Mouse (Mus musculus) left cerebral cortex, postnatal 25 days (tissue): ENCODE data around the gene Pdzd2. TPM values are rescaled to one million over a fixed set of nuclear protein-coding genes. Genes with fewer than 3 reads are reported as not detected.
A peak's percentile ranks its signal among the peaks of the same experiment; 100 is the strongest.

Experiments
- DNase-seq, 2 experiments: peaks; one replicate each; pipeline ENCODE4 v3.0.0; 2022; ENCODE audit warnings: low spot score in 2 of 2, mixed read lengths in 1 of 2
- intact Hi-C: fragments of 180-260 bp; cut with DNase I; formaldehyde crosslinking; loops from one replicate; pipeline ENCODE4 v1.15.1; 2025
- total RNA-seq, 2 experiments: library from RNA; stranded (reverse); gene quantifications; 2 replicates each; pipeline ENCODE4 v1.2.3; 2021

Pdzd2 gene
- total RNA-seq, 2 experiments from 2014 or later, result 79.8 to 89.9 TPM

DNA sequence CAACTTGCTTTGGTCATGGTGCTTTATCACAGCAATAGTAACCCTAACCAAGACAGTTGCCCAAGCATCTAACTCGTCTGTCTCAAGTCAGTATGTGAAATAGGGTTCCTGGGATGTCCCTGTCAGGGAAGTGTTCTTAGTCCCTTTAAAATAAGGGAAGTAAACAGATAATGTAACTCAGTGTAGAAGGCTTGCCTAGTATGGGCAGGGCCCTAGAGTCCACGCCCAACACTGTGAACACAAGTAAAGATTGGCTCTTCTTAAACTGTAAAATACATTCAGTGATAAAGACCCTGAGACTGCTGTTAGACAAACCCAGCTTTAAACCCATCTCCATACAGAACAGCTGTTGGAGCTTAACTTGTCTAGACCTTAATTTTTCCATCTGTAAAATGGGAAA lies 57.8 kb downstream of the Pdzd2 start:
- DNase-seq, result no peak
- intact Hi-C loops, result no loop called here

DNA sequence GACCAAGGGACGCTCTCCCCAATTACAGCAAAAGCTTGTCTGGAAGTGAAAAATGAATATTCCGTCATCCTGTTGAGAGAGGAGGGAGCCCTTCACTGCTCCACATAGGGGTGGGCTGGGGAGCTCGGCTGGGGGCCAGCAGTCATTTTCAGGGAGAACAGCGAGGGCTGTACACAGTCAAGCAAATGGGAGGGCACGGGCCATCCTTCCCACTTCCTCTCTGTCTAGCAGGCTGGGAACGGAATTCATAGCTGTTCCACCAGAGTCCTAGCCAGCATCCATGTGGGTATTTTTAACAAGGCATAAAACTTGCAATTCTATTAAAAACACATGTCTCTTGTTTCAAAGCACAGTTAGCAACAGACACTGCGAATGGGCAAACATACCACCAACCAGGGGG lies 59.0 kb downstream of the Pdzd2 start:
- peak; percentile 24 to 67 for DNase-seq
- intact Hi-C loops, result no loop called here

DNA sequence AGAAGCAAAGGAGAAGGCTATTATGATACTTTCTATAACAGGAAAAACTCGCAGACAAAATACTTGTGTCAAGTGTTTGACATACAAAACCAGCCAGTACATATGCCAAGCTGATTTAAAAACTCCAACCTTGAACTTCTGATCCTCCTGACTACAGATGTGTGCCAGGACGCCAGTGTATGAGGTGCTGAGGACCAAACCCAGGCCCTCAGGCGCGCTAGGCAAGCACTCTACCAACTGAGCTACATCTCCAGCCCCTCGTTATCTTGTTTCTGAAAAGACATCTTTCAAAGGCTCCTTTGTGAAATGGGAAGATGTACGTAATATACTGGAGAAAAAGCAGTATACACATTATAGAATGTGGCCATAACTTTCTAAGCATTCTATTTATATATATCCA lies 59.7 kb downstream of the Pdzd2 start:
- intact Hi-C loops, result no loop called here
- DNase-seq, result no peak

DNA sequence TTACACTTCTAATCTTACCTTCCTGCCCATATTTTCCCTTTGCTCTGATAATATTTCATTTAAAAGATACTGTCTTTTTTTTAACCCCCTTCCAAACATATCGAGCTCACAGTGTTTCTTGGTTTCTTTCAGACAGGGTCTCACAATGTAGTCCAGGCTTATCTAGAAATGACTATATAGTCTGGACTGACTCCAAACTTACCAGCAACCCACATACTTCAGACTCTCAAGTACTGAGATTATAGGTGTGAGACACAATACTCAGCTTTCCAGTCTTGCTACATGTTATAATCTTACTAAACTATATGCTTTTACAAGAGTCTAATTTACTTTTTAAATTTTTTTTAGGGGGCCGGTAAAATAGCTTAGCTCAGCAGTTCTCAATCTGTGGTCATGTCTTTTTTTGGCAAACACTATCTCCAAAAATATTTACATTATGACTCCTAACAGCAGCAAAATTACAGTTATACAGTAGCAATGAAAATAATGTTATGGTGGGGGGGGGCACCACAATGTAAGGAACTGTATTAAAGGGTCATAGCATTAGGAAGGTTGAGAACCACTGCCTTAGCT lies 61.1 kb downstream of the Pdzd2 start:
- no peak for DNase-seq
- intact Hi-C loops, result no loop called here

DNA sequence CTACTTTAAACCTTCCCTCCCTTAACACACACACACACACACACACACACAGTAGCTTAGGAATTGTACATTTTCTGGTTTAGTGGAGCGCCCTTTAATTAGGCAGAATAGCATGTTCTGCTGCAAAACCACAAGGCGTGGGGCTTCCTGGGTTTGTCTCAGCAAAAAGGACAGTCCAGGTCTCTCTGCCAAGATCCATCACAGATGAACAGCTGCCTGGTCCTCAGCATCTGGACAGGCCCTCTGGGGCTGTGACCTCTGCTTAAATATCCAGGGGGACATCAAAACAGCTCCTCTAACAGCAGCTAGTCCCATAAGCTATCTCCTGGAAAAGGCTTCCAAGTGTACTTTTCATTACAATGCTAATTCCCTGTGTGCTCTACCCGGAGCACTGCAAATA lies 64.4 kb downstream of the Pdzd2 start:
- intact Hi-C loops, result no loop called here
- no peak for DNase-seq

DNA sequence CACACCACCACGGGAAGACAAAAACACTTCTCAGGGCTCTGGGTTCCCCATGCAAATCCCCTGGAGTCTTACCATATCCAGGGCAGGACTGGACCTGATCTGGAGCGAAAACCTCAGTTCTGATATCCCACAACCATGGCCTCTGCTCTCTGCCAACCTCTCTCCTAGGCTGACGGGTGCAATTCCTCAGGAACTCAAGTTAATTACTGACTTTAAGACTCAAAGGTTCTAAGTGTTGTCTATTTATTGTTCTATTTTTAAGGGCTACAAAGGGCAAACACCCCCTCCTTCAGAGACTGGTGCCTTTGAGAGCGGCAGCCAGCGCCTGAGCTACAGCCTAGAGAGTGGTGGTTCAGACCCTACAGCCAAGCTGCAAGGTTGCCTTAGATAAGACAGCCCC lies 65.7 kb downstream of the Pdzd2 start:
- no peak for DNase-seq
- intact Hi-C loops, result no loop called here

DNA sequence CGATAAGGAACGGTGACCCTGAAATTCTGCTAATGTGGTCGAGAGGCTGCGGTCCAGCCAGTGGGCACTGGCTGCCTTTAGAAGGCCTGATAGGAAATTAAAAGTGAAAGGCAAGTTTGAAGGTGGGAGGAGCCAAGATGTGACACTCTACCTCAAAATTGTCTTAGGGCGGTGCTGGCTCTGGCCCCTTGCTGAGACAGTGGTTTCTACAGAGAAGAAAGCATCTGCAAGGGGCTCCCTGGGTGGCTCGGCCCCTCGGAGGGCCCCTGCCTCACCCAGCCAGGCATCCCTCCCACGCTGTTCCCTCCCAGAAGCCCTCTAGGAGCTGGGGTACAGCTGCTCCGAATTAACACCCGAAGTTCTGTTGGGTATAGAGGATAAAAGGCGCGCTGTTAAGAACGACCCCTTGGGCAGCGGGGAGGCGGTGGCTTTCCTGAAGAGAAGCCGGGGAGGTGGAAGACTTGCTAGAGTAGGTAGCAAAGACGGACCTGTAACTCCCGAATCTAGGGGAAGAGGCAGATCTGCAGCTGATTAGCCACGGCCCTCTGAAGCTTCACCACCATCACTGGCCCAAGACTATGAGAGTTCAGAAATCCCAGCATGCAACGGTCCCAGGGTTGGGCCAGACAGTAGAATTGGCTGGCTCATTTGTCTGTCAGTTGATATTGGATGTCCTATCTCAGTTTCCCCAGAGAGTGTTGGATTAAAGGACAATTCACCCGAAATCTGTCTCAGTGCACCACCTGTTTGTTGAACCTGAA lies 71.8 kb downstream of the Pdzd2 start:
- intact Hi-C loops, result no loop called here
- DNase-seq, result no peak

DNA sequence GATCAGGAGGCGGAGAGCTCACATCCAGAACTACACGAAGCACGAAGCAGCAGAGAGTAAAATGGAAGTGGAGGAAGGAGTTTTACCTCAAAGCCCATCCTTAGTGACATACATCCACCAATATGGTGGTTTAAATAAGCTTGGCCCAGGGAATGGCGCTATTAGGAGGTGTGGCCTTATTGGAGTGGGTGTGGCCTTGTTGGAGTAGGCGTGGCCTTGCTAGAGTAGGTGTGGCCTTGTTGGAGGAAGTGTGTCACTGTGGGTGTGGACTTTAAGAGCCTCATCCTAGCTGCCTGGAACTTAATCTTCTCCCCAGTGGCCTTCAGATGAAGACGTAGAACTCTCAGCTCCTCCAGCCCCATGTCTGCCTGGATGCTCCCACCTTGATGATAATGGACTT lies 73.8 kb downstream of the Pdzd2 start:
- DNase-seq, result no peak
- intact Hi-C loops, result no loop called here

DNA sequence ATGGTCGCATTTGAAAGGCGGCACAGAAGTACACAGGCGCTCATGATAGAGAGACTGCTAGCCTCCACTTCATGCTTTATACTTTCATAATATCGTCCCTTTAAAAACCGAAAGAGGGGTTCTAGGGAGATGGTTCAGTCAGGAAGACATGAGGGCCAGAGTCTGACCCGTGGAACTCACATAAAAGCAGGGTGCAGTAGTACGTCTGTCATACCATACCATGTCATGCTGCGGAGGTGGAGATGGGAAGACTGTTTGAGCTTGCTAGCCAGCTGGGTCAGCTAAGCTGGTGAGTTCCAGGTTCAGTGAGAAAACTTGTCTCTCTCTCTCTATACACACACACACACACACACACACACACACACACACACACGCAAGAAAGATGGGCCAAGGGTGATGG lies 76.4 kb downstream of the Pdzd2 start:
- DNase-seq, result no peak
- intact Hi-C loops, result no loop called here

DNA sequence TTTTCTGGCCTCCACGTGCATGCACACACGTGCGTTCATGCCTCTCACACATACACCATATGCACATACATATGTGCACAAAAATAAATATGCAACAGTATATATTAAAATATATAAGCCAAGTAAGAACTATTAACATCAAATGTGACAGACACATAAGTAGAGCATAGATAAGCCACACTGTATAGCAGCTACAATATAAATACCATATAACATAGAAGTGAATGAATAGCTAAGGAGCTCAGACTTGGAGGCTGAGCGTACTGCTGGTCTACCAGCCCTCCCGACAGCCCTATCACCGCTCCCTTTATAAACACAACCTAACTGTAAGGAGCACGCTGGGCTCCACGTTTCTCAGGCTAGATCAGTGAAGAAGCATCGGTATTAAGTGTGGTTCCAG lies 79.4 kb downstream of the Pdzd2 start:
- DNase-seq, result no peak
- intact Hi-C loops, result no loop called here

DNA sequence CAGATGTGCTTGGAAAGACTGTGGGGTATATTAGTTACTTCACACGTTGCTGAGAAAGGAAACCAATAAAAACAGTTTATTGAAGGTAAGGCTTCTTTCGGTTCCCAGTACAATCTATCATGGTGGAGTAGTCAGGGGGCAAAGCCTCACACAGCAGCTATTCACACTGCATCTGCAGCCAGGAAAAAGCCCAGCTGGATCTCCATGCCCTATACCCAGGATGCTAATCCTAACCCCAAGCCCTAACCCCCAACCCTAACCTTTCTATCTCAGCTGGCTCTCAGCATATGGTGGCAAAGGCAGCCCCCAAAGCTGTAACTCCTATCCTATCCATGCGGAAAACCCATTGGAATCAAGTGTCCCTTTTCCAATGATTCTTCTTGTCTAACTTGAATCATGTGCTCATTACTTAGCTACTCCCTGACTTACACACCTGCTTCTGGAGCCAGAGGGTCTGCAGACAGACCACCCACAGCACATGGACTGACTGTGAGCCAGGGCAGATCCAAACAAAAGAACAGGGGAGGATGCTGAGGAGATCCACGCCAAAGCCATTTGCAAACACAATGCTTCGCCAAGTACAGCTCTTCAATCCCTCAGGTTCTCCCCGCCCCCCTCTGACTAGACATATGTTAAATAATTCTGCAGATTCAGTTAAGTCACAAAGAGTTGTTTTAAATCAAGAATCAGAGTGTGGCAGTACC lies 83.6 kb downstream of the Pdzd2 start:
- intact Hi-C loops, result no loop called here
- DNase-seq, result no peak

DNA sequence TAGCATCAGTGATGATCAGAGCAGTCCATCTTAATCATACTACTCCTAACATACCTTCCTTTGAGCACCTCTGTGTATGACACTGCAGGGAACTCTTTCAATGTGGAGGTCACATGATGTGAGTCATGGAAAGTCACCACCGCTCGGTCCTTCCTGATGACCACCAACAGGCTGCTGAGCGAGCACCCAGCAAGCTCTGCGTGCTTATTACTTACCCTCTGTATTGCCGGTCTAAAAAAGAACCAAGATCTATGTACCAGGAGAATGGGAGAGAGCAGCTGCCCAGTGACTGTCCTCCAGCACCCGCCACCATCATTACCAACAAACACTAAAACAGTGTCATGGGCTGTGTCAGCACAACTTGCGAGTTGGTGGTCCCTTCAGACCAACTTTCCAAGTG lies 84.4 kb downstream of the Pdzd2 start:
- no peak for DNase-seq
- intact Hi-C loops, result no loop called here

DNA sequence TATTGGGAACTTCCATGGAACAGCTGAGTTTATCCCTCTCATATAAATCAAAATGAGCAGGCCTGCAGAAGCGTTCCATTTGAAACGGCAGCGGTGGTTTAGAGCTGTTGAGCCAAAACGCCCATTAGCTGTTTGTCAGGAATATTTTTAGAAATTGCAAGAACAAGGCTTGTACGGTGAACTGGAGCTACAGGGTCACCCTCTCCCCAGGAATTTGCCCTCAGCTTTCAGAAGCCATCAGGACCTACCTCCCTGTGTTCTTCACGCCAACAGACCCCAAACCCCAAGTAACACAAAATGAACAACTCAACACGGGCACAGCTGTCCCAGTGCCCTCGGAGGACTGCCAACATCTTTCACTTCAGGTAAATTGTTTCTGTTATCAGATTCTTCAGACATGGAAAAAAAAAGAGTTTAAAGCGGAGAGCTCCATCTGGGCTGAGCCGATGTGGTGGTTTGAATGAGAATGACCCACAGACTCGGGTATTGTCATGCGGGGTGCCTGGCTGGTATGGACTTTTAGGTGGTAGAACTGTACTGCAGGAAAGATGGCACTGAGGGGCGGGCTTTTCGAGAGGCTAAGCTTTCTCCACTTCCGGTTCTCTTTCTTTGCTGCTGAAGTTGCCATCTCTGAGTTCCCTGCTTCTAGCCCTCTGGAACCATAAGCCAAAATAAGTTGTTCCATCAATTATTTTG lies 87.2 kb downstream of the Pdzd2 start:
- DNase-seq, result no peak
- intact Hi-C loops, result no loop called here

DNA sequence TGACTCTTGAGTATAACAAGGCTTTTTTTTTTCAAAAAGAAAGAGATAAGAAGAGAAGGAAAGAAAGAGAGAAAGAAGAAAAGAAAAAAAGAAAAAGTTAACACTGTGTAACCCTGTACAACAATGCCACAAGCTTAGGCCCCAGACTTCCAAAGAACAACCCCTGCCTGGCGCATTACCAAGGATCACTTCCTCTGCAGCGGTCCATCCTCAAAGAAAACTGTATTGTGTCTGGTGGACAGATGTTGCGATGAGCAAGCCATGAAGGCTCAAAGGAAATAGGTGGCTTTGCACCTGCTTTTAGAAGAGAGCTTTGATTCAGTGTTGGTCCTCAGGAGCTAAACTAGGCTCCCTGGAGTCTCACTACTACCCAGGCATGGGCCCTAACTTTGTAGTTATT lies 89.5 kb downstream of the Pdzd2 start:
- no peak for DNase-seq
- intact Hi-C loops, result no loop called here

DNA sequence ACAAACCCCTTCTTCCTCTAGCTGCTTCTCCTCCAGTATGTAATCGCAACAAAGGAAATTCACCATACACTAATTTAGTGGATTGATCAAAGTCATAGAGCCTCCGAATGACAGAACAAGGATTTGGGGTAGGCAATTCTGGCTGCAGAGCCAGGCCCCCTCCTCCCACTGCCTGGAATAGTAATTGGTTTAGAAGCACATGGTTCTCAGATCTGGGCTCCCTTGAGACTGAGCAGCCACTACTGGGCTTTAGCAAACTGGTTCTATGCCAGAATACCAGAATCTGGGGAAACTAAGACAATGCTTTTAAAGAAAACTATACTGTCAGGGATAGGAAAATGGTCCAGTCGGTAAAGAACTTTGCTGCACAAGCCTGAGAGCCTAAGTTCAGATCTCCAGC lies 90.0 kb downstream of the Pdzd2 start:
- DNase-seq, result no peak
- intact Hi-C loops, result no loop called here

DNA sequence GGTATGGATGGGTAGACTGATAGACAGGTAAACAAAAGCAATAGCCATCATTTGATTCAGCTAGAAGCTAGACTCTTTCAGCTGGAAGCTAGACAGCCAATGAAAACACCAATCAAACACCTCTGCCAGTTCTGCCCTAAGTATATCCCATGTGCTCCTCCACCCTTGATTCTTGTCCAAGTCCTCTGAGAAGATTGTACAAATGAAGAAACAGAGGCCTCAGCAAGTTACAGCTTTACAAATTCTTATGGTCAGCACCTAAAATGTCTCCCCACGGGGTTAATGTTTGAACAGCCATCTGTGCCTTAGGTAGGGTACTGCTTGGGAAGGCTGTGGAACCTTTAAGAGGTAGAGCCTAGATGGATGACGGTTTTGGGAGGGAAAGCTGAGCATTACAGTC lies 90.6 kb downstream of the Pdzd2 start:
- no peak for DNase-seq
- intact Hi-C loops, result no loop called here

DNA sequence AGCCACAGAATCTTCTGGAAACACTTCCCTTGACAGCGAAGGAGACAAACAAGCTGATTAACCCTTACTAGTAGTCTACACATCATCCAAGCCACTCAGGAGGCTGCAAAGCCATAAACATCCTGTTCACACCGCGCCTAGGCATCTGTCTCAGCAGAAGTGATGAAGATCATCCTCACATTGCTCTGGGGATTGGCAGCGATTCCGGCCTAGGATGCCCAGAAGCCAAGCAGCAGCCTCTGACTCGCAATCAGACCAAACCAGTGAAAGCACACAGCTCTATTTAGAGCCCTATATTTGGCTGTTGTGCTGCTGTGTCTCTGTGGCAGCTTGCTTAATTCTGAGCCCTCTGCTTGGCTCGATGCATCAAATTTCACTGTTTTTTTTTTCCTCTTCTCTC lies 99.0 kb downstream of the Pdzd2 start:
- DNase-seq, result peak; percentile 54 to 81
- intact Hi-C loops, result no loop called here

DNA sequence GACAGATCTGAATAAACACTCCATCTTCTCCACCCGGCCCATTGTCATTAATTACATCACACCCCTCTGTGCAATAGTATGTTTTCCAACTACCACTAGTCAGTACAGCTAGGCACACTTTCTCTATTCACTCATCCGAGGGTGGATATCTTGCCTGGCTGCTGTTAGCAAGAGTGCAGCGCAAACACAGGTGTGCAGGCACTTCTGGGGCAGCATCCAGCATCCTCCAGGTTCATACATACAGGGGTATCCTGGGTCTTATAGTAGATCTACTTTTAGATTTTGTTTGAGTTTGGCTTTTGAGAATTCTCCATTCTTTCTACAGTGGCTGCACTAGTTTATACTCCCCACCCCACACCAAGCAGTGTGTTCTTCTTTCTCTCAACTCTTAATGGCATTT lies 99.9 kb downstream of the Pdzd2 start:
- intact Hi-C loops, result no loop called here
- no peak for DNase-seq

DNA sequence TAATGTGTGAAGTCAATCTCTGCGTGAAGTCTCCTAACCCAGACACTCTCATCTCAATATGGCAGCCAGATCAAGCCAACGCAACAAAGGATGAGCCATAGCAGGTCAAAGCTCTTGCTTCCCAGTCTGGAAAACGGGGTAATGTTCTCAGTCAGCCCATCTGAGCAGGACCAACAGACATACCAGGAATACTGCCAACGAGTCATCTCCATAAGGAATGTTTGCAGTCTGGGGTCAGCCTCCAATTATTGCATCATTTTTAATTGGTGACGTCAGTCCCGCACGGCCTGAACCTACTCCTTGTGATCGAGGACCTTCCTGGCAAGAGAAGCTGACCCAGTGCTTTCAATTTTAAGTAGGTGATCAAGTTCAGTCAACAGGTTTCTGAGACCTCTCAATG lies 100.5 kb downstream of the Pdzd2 start:
- DNase-seq, result no peak
- intact Hi-C loops, result no loop called here

DNA sequence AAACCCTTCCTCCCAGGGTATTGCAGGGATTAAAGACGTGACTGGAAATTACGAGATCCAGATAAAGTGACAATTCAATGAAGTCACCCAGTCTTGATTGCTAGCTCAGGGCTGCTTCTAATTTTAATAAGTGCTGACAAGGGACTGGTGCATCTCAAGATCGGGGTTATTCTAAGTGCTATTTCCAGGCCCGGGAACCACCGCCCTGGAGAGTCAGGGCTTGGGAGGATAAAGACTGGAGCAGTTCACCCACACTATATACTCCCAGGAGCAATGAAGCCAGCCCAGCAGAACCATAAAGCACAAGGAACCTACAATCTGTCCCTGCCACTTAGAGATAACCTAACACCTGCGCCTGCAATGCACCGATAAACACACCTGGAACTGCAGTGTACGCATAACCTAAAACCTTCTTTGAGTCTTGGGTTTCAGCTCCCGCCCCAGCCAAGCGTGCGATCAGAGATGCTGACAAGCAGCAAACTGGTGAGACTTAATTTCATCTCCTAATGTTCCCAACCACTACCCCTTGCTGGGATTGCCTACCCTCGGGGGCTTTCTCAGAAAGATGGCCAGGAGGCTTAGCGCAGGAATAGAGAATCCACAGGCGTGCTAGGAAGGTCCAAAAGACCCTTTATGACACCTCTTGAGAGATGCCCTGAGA lies 101.2 kb downstream of the Pdzd2 start:
- intact Hi-C loops, result no loop called here
- DNase-seq, result no peak
